12 mouse cellular contexts compared by ENCODE assay signal in the genomic region with DNA sequence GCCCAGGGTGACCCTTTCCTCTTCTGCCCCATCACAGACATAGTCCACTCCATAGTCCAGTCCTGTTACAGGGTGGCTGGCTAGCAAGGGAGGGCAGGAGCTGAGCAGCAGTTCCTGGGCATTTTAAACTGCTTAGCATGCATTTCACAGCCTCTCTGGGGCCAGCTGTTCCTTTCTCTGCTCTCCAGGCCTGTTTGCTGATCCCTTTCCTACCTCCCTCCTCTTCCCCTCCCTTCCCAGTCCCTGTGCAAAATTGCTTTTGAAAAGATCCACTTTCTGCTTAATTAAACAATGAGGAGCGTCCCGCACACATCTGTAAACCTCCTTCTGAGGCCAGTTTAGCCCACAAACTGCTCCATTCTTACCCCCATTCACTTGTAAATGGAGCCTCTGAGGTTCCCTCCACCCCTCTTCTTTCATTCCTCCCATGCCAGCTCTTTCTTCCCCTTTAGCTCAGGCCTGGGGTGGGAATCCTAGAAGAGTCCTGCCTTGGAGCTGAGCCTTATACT. TPM values are rescaled to one million over a fixed set of nuclear protein-coding genes. Genes with fewer than 3 reads are reported as not detected.
DNase-seq lines count a peak whose midpoint lies in the region; ATAC-seq and TF ChIP-seq lines count a peak whose summit lies in the region.
"Had no signal": no experiment of that assay in that cellular context is flagged by ENCODE, and none has a peak within 500 bp of the region (broad histone marks: within the 10 kb centered on the region; RNA-seq: fewer than 3 reads in every experiment).

No protein-coding gene starts in this region.

- WGBS in forebrain, embryonic 10.5 days: 20% methylated on average over 2 of the region's 2 CpGs
- WGBS in forebrain, postnatal 0 days: 5% methylated on average over 2 of the region's 2 CpGs
- 7% methylated on average over 2 of the region's 2 CpGs for WGBS in forebrain, embryonic 13.5 days
- WGBS in midbrain, embryonic 12.5 days: 4% methylated on average over 2 of the region's 2 CpGs

- H3K4me2 ChIP-seq in forebrain, postnatal 0 days (ENCODE audit: low read depth): no peak overlapping the region
- H3K4me2 ChIP-seq in forebrain, embryonic 13.5 days: 0 out of 2 replicates have a peak overlapping the region, but pooled peaks have one; percentile 10
- peak overlapping the region; percentile 27 for H3K4me2 ChIP-seq in midbrain, embryonic 12.5 days (replicated peaks)

- no peak for TF ChIP-seq CTCF in forebrain, postnatal 0 days (IDR thresholded peaks at IDR 0.05; ENCODE audit: low read depth)
- no peak for TF ChIP-seq CTCF in ES-Bruce4 (IDR thresholded peaks at IDR 0.05; ENCODE audit: low read depth, low read length)

- peaks cover 95% of the 10 kb centered on the region for H3K27me3 ChIP-seq in forebrain, embryonic 10.5 days (ENCODE audit: poor library complexity, severe bottlenecking)
- no peaks in the 10 kb centered on the region for H3K27me3 ChIP-seq in forebrain, postnatal 0 days (ENCODE audit: insufficient read depth, low read length)
- no peaks in the 10 kb centered on the region for H3K27me3 ChIP-seq in ES-Bruce4 (ENCODE audit: control insufficient read depth, insufficient read depth, low read length, poor library complexity, severe bottlenecking)
- H3K27me3 ChIP-seq in forebrain, embryonic 13.5 days: peaks cover 25% of the 10 kb centered on the region
- H3K27me3 ChIP-seq in midbrain, embryonic 12.5 days: no peaks in the 10 kb centered on the region

- H3K27ac ChIP-seq in forebrain, embryonic 10.5 days: peak overlapping the region; percentile 45; the same call in 1 of the 2 replicates
- H3K27ac ChIP-seq in forebrain, postnatal 0 days (ENCODE audit: low read depth, low read length): no peak overlapping the region
- H3K27ac ChIP-seq in ES-Bruce4 (ENCODE audit: insufficient read depth, low read length): peak overlapping the region; percentile 70
- peak overlapping the region; percentile 70 for H3K27ac ChIP-seq in forebrain, embryonic 13.5 days
- peak overlapping the region; percentile 95 for H3K27ac ChIP-seq in midbrain, embryonic 12.5 days (replicated peaks)
- H3K27ac ChIP-seq: liver, embryonic 14.5 days had no signal

- no peak for ATAC-seq in forebrain, postnatal 0 days
- no peak for ATAC-seq in forebrain, embryonic 13.5 days
- ATAC-seq in midbrain, embryonic 12.5 days (ENCODE audit: low FRiP score, low read depth): peak; percentile 66

- TF ChIP-seq EP300 in ES-Bruce4 (IDR thresholded peaks at IDR 0.05; ENCODE audit: insufficient read depth, low read depth, low read length): peak; percentile 66

- peaks cover 39% of the 10 kb centered on the region for H3K4me1 ChIP-seq in forebrain, embryonic 10.5 days
- H3K4me1 ChIP-seq in forebrain, postnatal 0 days (ENCODE audit: insufficient read depth): no peaks in the 10 kb centered on the region
- H3K4me1 ChIP-seq in ES-Bruce4 (ENCODE audit: control insufficient read depth, insufficient read depth, low read length): peaks cover 7% of the 10 kb centered on the region
- peaks cover 31% of the 10 kb centered on the region for H3K4me1 ChIP-seq in forebrain, embryonic 13.5 days
- H3K4me1 ChIP-seq in midbrain, embryonic 12.5 days: peaks cover 44% of the 10 kb centered on the region

- no peak overlapping the region for H3K9ac ChIP-seq in forebrain, postnatal 0 days
- no peak overlapping the region for H3K9ac ChIP-seq in ES-Bruce4 (ENCODE audit: low read depth, poor library complexity, severe bottlenecking)
- peak overlapping the region; percentile 47 for H3K9ac ChIP-seq in forebrain, embryonic 13.5 days
- H3K9ac ChIP-seq in midbrain, embryonic 12.5 days (replicated peaks): peak overlapping the region; percentile 29; the same call in 1 of the 2 replicates
- H3K9ac ChIP-seq: liver, embryonic 14.5 days had no signal

- no peaks in the 10 kb centered on the region for H3K9me3 ChIP-seq in forebrain, embryonic 10.5 days
- H3K9me3 ChIP-seq in forebrain, postnatal 0 days (ENCODE audit: low read length): no peaks in the 10 kb centered on the region
- no peaks in the 10 kb centered on the region for H3K9me3 ChIP-seq in ES-Bruce4 (replicated peaks; ENCODE audit: control insufficient read depth, insufficient read depth, low read length, poor library complexity, severe bottlenecking)
- no peaks in the 10 kb centered on the region for H3K9me3 ChIP-seq in forebrain, embryonic 13.5 days (replicated peaks)
- no peaks in the 10 kb centered on the region for H3K9me3 ChIP-seq in midbrain, embryonic 12.5 days

- no peak overlapping the region for H3K4me3 ChIP-seq in forebrain, embryonic 10.5 days
- H3K4me3 ChIP-seq in forebrain, postnatal 0 days (ENCODE audit: low read depth, low read length): no peak overlapping the region
- no peak overlapping the region for H3K4me3 ChIP-seq in ES-Bruce4 (ENCODE audit: low read depth, low read length)
- H3K4me3 ChIP-seq in forebrain, embryonic 13.5 days: no peak overlapping the region
- H3K4me3 ChIP-seq in midbrain, embryonic 12.5 days: peak overlapping the region; percentile 6; the same call in 1 of the 2 replicates

- peaks cover 63% of the 10 kb centered on the region for H3K36me3 ChIP-seq in forebrain, embryonic 10.5 days (replicated peaks)
- H3K36me3 ChIP-seq in forebrain, postnatal 0 days (ENCODE audit: insufficient read depth): peaks cover 21% of the 10 kb centered on the region; the same call in 1 of the 2 replicates
- H3K36me3 ChIP-seq in ES-Bruce4 (ENCODE audit: control insufficient read depth, insufficient read depth, low read length, poor library complexity, severe bottlenecking): no peaks in the 10 kb centered on the region
- peaks cover 27% of the 10 kb centered on the region for H3K36me3 ChIP-seq in forebrain, embryonic 13.5 days (ENCODE audit: poor library complexity, severe bottlenecking)
- peaks cover 13% of the 10 kb centered on the region for H3K36me3 ChIP-seq in midbrain, embryonic 12.5 days

- intact Hi-C loops in left cerebral cortex, postnatal 10 days (cut with DNase I): no loop called here

- no peak for TF ChIP-seq POLR2A in ES-Bruce4 (IDR thresholded peaks at IDR 0.05; ENCODE audit: insufficient read depth, low read length)

- DNase-seq in forebrain, embryonic 10.5 days (ENCODE audit: extremely low spot score, low spot score): no peak
- DNase-seq in forebrain, postnatal 0 days: no peak
- no peak for DNase-seq in gastrocnemius, postnatal 25 days
- DNase-seq in right cerebral cortex, adult 18-20 months: no peak
- DNase-seq in left cerebral cortex, postnatal 10 days (ENCODE audit: extremely low spot score in 1 of 2, low spot score in 2 of 2): no peak
- DNase-seq: cerebellum, postnatal 14 days; heart, postnatal 14 days; thymus, postnatal 4 days had no signal

RNA-seq across cellular contexts. Expression of a gene that starts 15.6 kb away (rescaled TPM):
- polyA plus RNA-seq in forebrain, embryonic 10.5 days (2016; fragmentation: Nextera tagmentation; extraction: Ambion mirVana): 15.9 and 17.4 TPM in 2 replicates
- total RNA-seq in forebrain, postnatal 0 days (2014; rRNA removed): 58.9 and 91.9 TPM in 2 replicates
- 27.3 and 29.4 TPM in 2 replicates for polyA plus RNA-seq in forebrain, postnatal 0 days (2015; fragmentation: Nextera tagmentation; extraction: Ambion mirVana)
- polyA plus RNA-seq in ES-Bruce4 (2011; ENCODE audit: insufficient read depth, insufficient read length, low read depth, missing spikeins): 31.0 and 32.8 TPM in 2 replicates
- 18.7 and 20.1 TPM in 2 replicates for polyA plus RNA-seq in forebrain, embryonic 13.5 days (2015; fragmentation: Nextera tagmentation; extraction: Ambion mirVana)
- 15.3 and 19.0 TPM in 2 replicates for polyA plus RNA-seq in midbrain, embryonic 12.5 days (2016; fragmentation: Nextera tagmentation; extraction: Ambion mirVana)
- 10 to 100 TPM; 20.9 to 26.0 TPM for total RNA-seq in gastrocnemius, postnatal 25 days (2021)
- total RNA-seq in left cerebral cortex, postnatal 10 days (2021): 10 to 100 TPM; 54.7 to 61.8 TPM

RNA-seq across cellular contexts. Expression of a gene that starts 33.0 kb away (rescaled TPM):
- 7.9 and 8.6 TPM in 2 replicates for polyA plus RNA-seq in forebrain, embryonic 10.5 days (2016; fragmentation: Nextera tagmentation; extraction: Ambion mirVana)
- 74.9 and 82.9 TPM in 2 replicates for total RNA-seq in forebrain, postnatal 0 days (2014; rRNA removed)
- 32.3 and 40.3 TPM in 2 replicates for polyA plus RNA-seq in forebrain, postnatal 0 days (2015; fragmentation: Nextera tagmentation; extraction: Ambion mirVana)
- 8.7 TPM in 2 replicates for polyA plus RNA-seq in ES-Bruce4 (2011; ENCODE audit: insufficient read depth, insufficient read length, low read depth, missing spikeins)
- 18.6 and 20.3 TPM in 2 replicates for polyA plus RNA-seq in forebrain, embryonic 13.5 days (2015; fragmentation: Nextera tagmentation; extraction: Ambion mirVana)
- polyA plus RNA-seq in midbrain, embryonic 12.5 days (2016; fragmentation: Nextera tagmentation; extraction: Ambion mirVana): 26.2 and 27.8 TPM in 2 replicates
- 10 to 100 TPM in 1 of 2 experiments, 1 to 10 TPM in 1; 8.2 to 10.7 TPM for total RNA-seq in gastrocnemius, postnatal 25 days (2021)
- 10 to 100 TPM; 96.5 to 100.0 TPM for total RNA-seq in left cerebral cortex, postnatal 10 days (2021)

RNA-seq across cellular contexts. Expression of a gene that starts 33.5 kb away (rescaled TPM):
- polyA plus RNA-seq in forebrain, embryonic 10.5 days (2016; fragmentation: Nextera tagmentation; extraction: Ambion mirVana): 15.0 and 16.3 TPM in 2 replicates
- 13.6 and 16.9 TPM in 2 replicates for total RNA-seq in forebrain, postnatal 0 days (2014; rRNA removed)
- polyA plus RNA-seq in forebrain, postnatal 0 days (2015; fragmentation: Nextera tagmentation; extraction: Ambion mirVana): 10.8 and 14.1 TPM in 2 replicates
- polyA plus RNA-seq in ES-Bruce4 (2011; ENCODE audit: insufficient read depth, insufficient read length, low read depth, missing spikeins): 24.6 and 25.9 TPM in 2 replicates
- polyA plus RNA-seq in forebrain, embryonic 13.5 days (2015; fragmentation: Nextera tagmentation; extraction: Ambion mirVana): 5.8 and 7.7 TPM in 2 replicates
- 22.3 and 22.6 TPM in 2 replicates for polyA plus RNA-seq in midbrain, embryonic 12.5 days (2016; fragmentation: Nextera tagmentation; extraction: Ambion mirVana)
- 10 to 100 TPM in 1 of 2 experiments, 1 to 10 TPM in 1; 8.5 to 10.6 TPM for total RNA-seq in gastrocnemius, postnatal 25 days (2021)
- 10 to 100 TPM; 13.2 to 13.4 TPM for total RNA-seq in left cerebral cortex, postnatal 10 days (2021)

RNA-seq across cellular contexts. Expression of a gene that starts 47.1 kb away (rescaled TPM):
- polyA plus RNA-seq in forebrain, embryonic 10.5 days (2016; fragmentation: Nextera tagmentation; extraction: Ambion mirVana): 56.3 and 57.6 TPM in 2 replicates
- total RNA-seq in forebrain, postnatal 0 days (2014; rRNA removed): 52.3 and 68.7 TPM in 2 replicates
- polyA plus RNA-seq in forebrain, postnatal 0 days (2015; fragmentation: Nextera tagmentation; extraction: Ambion mirVana): 22.4 and 27.3 TPM in 2 replicates
- polyA plus RNA-seq in ES-Bruce4 (2011; ENCODE audit: insufficient read depth, insufficient read length, low read depth, missing spikeins): 52.4 and 54.9 TPM in 2 replicates
- 43.4 and 49.7 TPM in 2 replicates for polyA plus RNA-seq in forebrain, embryonic 13.5 days (2015; fragmentation: Nextera tagmentation; extraction: Ambion mirVana)
- 47.1 and 50.3 TPM in 2 replicates for polyA plus RNA-seq in midbrain, embryonic 12.5 days (2016; fragmentation: Nextera tagmentation; extraction: Ambion mirVana)
- total RNA-seq in gastrocnemius, postnatal 25 days (2021): 10 to 100 TPM; 24.8 to 24.9 TPM
- total RNA-seq in left cerebral cortex, postnatal 10 days (2021): 10 to 100 TPM; 45.9 to 57.2 TPM

RNA-seq across cellular contexts. Expression of a gene that starts 48.2 kb away (rescaled TPM):
- 44.4 and 47.5 TPM in 2 replicates for polyA plus RNA-seq in forebrain, embryonic 10.5 days (2016; fragmentation: Nextera tagmentation; extraction: Ambion mirVana)
- 34.5 and 39.7 TPM in 2 replicates for total RNA-seq in forebrain, postnatal 0 days (2014; rRNA removed)
- polyA plus RNA-seq in forebrain, postnatal 0 days (2015; fragmentation: Nextera tagmentation; extraction: Ambion mirVana): 31.2 and 36.7 TPM in 2 replicates
- 8.5 and 21.5 TPM in 2 replicates for polyA plus RNA-seq in ES-Bruce4 (2011; ENCODE audit: insufficient read depth, insufficient read length, low read depth, missing spikeins)
- polyA plus RNA-seq in forebrain, embryonic 13.5 days (2015; fragmentation: Nextera tagmentation; extraction: Ambion mirVana): 30.4 and 33.5 TPM in 2 replicates
- polyA plus RNA-seq in midbrain, embryonic 12.5 days (2016; fragmentation: Nextera tagmentation; extraction: Ambion mirVana): 25.0 and 33.2 TPM in 2 replicates
- total RNA-seq in gastrocnemius, postnatal 25 days (2021): 1 to 10 TPM; 7.4 to 8.3 TPM
- total RNA-seq in left cerebral cortex, postnatal 10 days (2021): 10 to 100 TPM; 34.2 to 38.6 TPM

Comparison
In these comparisons a context has a peak if more than half of its experiments do, and no peak if none do; other contexts are left out.
1. H3K9ac ChIP-seq: peak in forebrain, embryonic 13.5 days (single experiment) and midbrain, embryonic 12.5 days (single experiment); none in forebrain, postnatal 0 days (single experiment) and ES-Bruce4 (single experiment).